Mouse (Mus musculus): Measurements from ENCODE around the gene Pigl. TPM values are rescaled to one million over a fixed set of nuclear protein-coding genes. Genes with fewer than 3 reads are reported as not detected.

The Pigl gene
- 10 to 100 TPM in 1 of 2 experiments, 1 to 10 TPM in 1; 7.6 to 12.4 TPM for polyA plus RNA-seq (2017; shearing (Covaris generic))

GRCm38 (mm10) chr11:62458276-62458724 is at the start of gene Pigl, which contains the start of gene Ncor1:
Gene Pigl, plus strand, starts transcription at chr11:62458460.
Gene Ncor1, minus strand, starts transcription at chr11:62458541.

GRCm38 (mm10) chr11:62539089-62539890 is 81.0 kb downstream of the Pigl start, which contains the start of gene Cenpv:
Gene Cenpv, minus strand, starts transcription at chr11:62539261.

GRCm38 (mm10) chr11:62550727-62551225 is 92.5 kb downstream of the Pigl start, which contains the start of gene Ubb:
Gene Ubb, plus strand, starts transcription at chr11:62551171.

Other genes with a start within 250 kb of the Pigl start
- gene Adora2b, start 209.5 kb upstream of the Pigl start, polyA plus RNA-seq (2017; shearing (Covaris generic)) = under 1 TPM in 1 of 2 experiments, not detected in 1; 0.43 TPM
- gene Zswim7, start 177.1 kb upstream of the Pigl start, polyA plus RNA-seq (2017; shearing (Covaris generic)) = 1 to 10 TPM; 6.1 to 9.7 TPM
- gene Ttc19, start 177.0 kb upstream of the Pigl start, polyA plus RNA-seq (2017; shearing (Covaris generic)) = 10 to 100 TPM; 21.3 to 22.8 TPM
- 100 to 1,000 TPM; 369 to 394 TPM for gene Ncor1, start 81 bp downstream of the Pigl start, polyA plus RNA-seq (2017; shearing (Covaris generic))
- gene Cenpv, start 80.8 kb downstream of the Pigl start, polyA plus RNA-seq (2017; shearing (Covaris generic)) = 10 to 100 TPM in 1 of 2 experiments, 1 to 10 TPM in 1; 7.8 to 12.4 TPM
- 1,000 to 10,000 TPM; 2,490 to 2,675 TPM for gene Ubb, start 92.7 kb downstream of the Pigl start, polyA plus RNA-seq (2017; shearing (Covaris generic))
- gene Trpv2, start 116.0 kb downstream of the Pigl start, polyA plus RNA-seq (2017; shearing (Covaris generic)) = 100 to 1,000 TPM in 1 of 2 experiments, 10 to 100 TPM in 1; 59.7 to 150 TPM
- 1 to 10 TPM; 2.0 to 2.3 TPM for gene Lrrc75a, start 190.1 kb downstream of the Pigl start, polyA plus RNA-seq (2017; shearing (Covaris generic))
- 10 to 100 TPM; 42.7 to 51.6 TPM for gene Mmgt2, start 190.2 kb downstream of the Pigl start, polyA plus RNA-seq (2017; shearing (Covaris generic))